Mouse (Mus musculus) kidney, postnatal 0 days (tissue): ENCODE measurements at regions not wholly inside any gene's neighbourhood (a gene's known extent, or its start where the extent isn't known, plus 50 kb on each side); places are given as distances from the start of the nearest gene placed in this dataset.

Experiments used
- ATAC-seq: fragments of 200-750 bp; cut with Nextera tagmentation; replicated peaks from 2 replicates; pipeline ENCODE4 v1.8.0; 2017; ENCODE audit warnings: low read depth, moderate number of reproducible peaks, moderate TSS enrichment, moderate library complexity; ENCODE audit not compliant: low FRiP score
- DNase-seq: peaks from one replicate; pipeline ENCODE4 v3.0.0-alpha.2; 2016; ENCODE audit warnings: low spot score
- H3K27ac ChIP-seq: fragments of 300-500 bp; sonication (generic); 2 replicates; pipeline ENCODE4 v1.5.1; 2014; ENCODE audit warnings: mild to moderate bottlenecking
- H3K27me3 ChIP-seq: fragments of 300-500 bp; sonication (generic); 2 replicates; pipeline ENCODE4 v1.6.1; 2014; ENCODE audit warnings: low read length, mixed read lengths; ENCODE audit not compliant: insufficient read depth
- H3K36me3 ChIP-seq: fragments of 300-500 bp; sonication (generic); 2 replicates; pipeline ENCODE4 v1.6.1; 2014; ENCODE audit warnings: low read length, mixed read lengths; ENCODE audit not compliant: insufficient read depth
- H3K4me1 ChIP-seq: fragments of 300-500 bp; sonication (generic); replicated peaks from 2 replicates; pipeline ENCODE4 v1.6.1; 2014; ENCODE audit warnings: antibody characterized with exemption, low read length, mixed read lengths; ENCODE audit not compliant: insufficient read depth
- H3K4me2 ChIP-seq: fragments of 300-500 bp; sonication (generic); 2 replicates; pipeline ENCODE4 v1.6.1; 2014; ENCODE audit warnings: mild to moderate bottlenecking, low read length, moderate library complexity, mixed read lengths
- H3K4me3 ChIP-seq: fragments of 300-500 bp; sonication (generic); replicated peaks from 2 replicates; pipeline ENCODE4 v1.5.1; 2014; ENCODE audit warnings: low read depth, low read length
- H3K9ac ChIP-seq: fragments of 300-500 bp; sonication (generic); 2 replicates; pipeline ENCODE4 v1.6.1; 2014; ENCODE audit warnings: low read depth, low read length
- H3K9me3 ChIP-seq: fragments of 300-500 bp; sonication (generic); replicated peaks from 2 replicates; pipeline ENCODE4 v1.6.1; 2016; ENCODE audit warnings: low read length, inconsistent platforms, mixed read lengths
- CTCF ChIP-seq: IDR thresholded peaks from 2 replicates; pipeline ENCODE4 v1.5.1; 2016; ENCODE audit warnings: antibody characterized with exemption, low read depth, mild to moderate bottlenecking, moderate library complexity
- WGBS: fragments of 180-500 bp; shearing (Covaris S2); extraction: QIAGEN DNeasy Blood & Tissue Kit; methylation state at CpG from one replicate; pipeline ENCODE4 v1.1.7; 2014; 5-methylcytosine and 5-hydroxymethylcytosine counted together

DNA sequence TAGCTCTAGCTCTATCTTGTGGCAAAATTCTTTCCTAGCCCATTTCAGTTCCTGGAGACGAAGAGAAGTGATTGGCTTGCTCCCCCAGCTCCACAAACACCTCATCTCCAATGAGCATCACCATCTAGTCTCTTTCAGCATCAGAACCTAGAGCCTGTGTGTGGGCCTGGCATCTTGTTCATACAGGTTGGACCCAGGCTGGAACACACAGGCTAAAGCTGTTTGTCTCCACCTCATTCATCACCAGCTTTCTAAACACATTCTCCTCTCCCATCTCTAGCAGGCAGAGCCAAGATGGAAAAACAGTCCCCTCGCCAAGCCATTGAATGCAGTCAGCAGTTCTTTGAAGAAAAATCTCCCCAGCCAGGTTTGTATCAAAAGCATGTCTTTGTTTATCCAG lies 221.9 kb upstream of the Cdh5 start:
- H3K9me3 ChIP-seq, result no peaks in the 10 kb centered on the region
- no peak overlapping the region for H3K9ac ChIP-seq
- DNase-seq, result no peak
- H3K4me2 ChIP-seq, result no peak overlapping the region
- H3K4me1 ChIP-seq, result no peaks in the 10 kb centered on the region
- no peaks in the 10 kb centered on the region for H3K36me3 ChIP-seq
- H3K27ac ChIP-seq, result no peak overlapping the region
- no peak overlapping the region for H3K4me3 ChIP-seq
- 87% methylated on average over 2 of the region's 2 CpGs for WGBS
- no peaks in the 10 kb centered on the region for H3K27me3 ChIP-seq
- no peak for ATAC-seq
- no peak for TF ChIP-seq CTCF

DNA sequence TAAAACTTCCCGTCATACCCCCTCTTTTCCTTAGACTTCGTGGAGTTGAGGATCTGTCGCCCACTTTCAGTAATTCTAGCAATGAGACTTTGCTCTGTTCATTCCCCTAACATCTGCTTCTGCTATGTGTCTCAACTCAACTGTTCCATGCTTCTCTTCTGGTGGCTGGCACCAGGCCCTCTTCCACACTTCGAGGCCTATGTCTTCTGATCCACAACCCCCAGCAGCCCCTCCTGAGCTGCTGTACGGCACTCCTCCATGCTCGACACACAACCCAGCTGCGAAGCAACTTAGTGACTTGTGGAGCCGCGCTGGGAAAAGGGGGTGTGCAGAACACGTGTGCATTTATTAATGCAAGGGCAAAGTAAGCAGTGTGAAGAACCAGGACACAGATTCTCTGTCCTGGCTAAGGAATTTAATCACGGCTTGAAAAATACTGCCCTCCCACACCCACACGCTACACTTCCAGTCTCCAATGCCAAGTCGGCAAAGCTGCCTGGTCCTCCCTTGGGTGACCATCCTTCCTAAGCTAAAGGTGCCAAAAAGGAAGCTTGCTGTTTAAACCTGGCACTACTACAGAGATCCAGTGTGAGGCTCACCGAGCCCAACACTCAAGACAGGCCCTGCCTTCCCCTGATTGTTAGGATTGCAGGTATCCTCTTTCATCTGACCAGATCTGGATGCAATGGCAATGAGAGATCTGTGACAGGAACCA lies 220.8 kb upstream of the Cdh5 start:
- no peaks in the 10 kb centered on the region for H3K27me3 ChIP-seq
- no peak overlapping the region for H3K4me2 ChIP-seq
- no peak for ATAC-seq
- no peak overlapping the region for H3K9ac ChIP-seq
- no peak overlapping the region for H3K4me3 ChIP-seq
- no peaks in the 10 kb centered on the region for H3K36me3 ChIP-seq
- no peak for TF ChIP-seq CTCF
- no peaks in the 10 kb centered on the region for H3K4me1 ChIP-seq
- no peaks in the 10 kb centered on the region for H3K9me3 ChIP-seq
- WGBS, result 77% methylated on average over 14 of the region's 14 CpGs
- H3K27ac ChIP-seq, result no peak overlapping the region
- no peak for DNase-seq

DNA sequence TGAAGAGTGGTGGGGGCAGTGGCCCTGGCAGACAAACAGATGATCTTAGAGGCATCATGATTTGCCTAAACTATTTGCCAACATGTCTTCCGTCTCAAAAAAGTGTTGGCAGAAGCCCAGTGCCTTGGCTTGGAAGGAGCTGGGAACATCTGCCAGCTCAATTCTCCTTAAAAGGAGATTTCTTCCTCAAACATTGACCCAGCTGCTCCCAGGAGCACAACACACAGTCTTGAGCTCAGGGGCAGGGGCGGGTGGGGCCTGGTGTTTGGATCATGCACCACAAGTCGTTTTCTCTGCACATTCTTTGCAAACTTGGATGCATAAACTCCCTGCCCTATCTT lies 220.3 kb upstream of the Cdh5 start:
- no peaks in the 10 kb centered on the region for H3K4me1 ChIP-seq
- TF ChIP-seq CTCF, result no peak
- WGBS, result 56% methylated on average over 3 of the region's 3 CpGs
- H3K27ac ChIP-seq, result no peak overlapping the region
- H3K4me3 ChIP-seq, result no peak overlapping the region
- no peaks in the 10 kb centered on the region for H3K9me3 ChIP-seq
- no peak overlapping the region for H3K4me2 ChIP-seq
- no peak for DNase-seq
- no peak overlapping the region for H3K9ac ChIP-seq
- no peak for ATAC-seq
- H3K36me3 ChIP-seq, result no peaks in the 10 kb centered on the region
- no peaks in the 10 kb centered on the region for H3K27me3 ChIP-seq

DNA sequence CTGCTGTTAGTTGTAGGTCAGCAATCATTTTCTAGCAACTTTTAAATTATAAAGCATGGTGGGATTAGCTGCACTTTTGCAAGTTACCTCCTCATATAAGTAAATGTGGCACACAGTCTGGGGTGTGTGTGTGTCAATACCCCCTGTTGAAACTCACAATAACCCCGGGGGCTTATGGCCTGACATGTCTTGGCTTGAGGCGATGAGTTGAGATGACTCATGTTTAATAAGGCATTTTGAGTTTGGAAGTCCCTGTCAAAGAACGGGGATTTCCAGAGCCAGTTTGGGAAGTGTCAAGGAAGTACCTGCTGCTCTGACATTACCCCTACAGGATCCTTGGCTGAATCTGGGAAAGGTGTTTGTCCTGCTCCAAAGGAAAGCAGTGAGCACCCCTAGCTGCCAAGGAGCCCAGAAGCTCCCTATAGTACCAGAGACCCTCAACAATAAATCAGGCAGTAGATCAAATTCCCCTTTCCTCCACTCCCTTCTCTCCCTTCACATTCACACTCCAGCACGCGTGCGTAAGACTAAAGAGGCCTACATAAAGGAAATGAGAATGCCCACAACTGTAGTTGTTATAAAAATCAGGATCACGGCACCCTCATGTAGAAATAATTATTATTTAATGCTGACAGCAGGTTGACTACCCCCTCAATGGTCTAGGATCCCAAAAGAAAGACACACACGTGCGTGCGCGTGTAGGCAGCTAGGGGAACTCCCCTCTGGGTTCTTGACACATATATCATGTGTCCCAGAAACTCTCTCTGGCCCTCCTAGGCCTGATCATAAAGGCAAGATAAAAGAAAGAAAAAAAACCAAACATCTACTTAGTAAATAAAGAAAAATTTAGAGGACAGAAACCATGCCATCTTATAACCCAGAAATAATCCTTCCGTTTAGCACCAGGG lies 216.3 kb upstream of the Cdh5 start:
- WGBS, result 51% methylated on average over 12 of the region's 12 CpGs
- Histone ChIP-seq H3K27me3 (no peaks in the 10 kb centered on the region), H3K9me3 (no peaks in the 10 kb centered on the region), H3K4me2 (no peak overlapping the region), H3K4me3 (no peak overlapping the region), H3K4me1 (no peaks in the 10 kb centered on the region), H3K27ac (no peak overlapping the region), H3K9ac (no peak overlapping the region), H3K36me3 (no peaks in the 10 kb centered on the region)
- TF ChIP-seq CTCF, result no peak
- ATAC-seq (no peak), DNase-seq (peak; percentile 68)

DNA sequence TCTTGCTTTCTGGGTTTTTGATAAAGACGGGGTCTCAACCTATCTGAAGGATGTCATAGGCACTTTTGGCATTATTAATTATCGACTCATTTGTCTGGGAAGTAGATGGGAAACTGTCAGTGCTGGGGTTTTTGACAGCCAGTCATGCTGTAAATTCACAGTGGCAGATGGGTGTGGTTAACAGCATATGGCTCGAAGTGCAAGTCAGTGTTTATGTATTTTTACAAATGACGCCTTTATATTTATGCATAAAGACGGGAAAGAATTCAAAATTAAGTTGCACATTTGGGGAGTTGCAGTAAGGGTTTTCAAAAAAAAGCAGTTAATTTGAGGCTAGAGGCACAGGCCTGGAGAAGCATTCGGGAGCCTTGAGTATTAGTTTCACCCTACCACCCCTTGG lies 206.8 kb upstream of the Cdh5 start:
- no peak overlapping the region for H3K4me2 ChIP-seq
- DNase-seq, result no peak
- TF ChIP-seq CTCF, result no peak
- 83% methylated on average over 6 of the region's 6 CpGs for WGBS
- H3K9ac ChIP-seq, result no peak overlapping the region
- no peaks in the 10 kb centered on the region for H3K4me1 ChIP-seq
- H3K36me3 ChIP-seq, result no peaks in the 10 kb centered on the region
- H3K9me3 ChIP-seq, result no peaks in the 10 kb centered on the region
- no peak overlapping the region for H3K4me3 ChIP-seq
- no peaks in the 10 kb centered on the region for H3K27me3 ChIP-seq
- ATAC-seq, result no peak
- no peak overlapping the region for H3K27ac ChIP-seq

DNA sequence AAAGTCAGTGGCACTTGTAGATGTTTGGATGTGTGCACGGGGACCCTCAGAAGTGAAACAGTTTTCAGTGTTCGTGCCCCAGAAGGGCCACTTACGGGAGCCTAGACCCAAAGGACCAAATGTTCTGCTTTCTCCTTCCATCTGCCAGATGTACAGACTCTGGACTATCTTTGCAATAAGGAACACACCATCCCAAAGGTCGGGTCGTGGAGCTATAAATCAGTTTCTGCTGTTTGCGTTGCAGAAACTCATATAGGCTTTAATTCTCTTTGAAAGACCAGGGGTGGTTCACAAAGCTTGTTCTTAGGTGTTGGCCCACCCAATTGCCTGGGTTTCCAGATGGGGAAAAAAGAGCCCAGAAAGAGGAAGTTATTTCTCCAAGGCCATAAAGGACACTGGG lies 206.3 kb upstream of the Cdh5 start:
- ATAC-seq, result no peak
- no peaks in the 10 kb centered on the region for H3K36me3 ChIP-seq
- 70% methylated on average over 6 of the region's 6 CpGs for WGBS
- H3K9me3 ChIP-seq, result no peaks in the 10 kb centered on the region
- no peak overlapping the region for H3K9ac ChIP-seq
- H3K4me1 ChIP-seq, result no peaks in the 10 kb centered on the region
- H3K27me3 ChIP-seq, result no peaks in the 10 kb centered on the region
- no peak overlapping the region for H3K4me3 ChIP-seq
- no peak for DNase-seq
- no peak overlapping the region for H3K27ac ChIP-seq
- no peak for TF ChIP-seq CTCF
- no peak overlapping the region for H3K4me2 ChIP-seq
